Mouse (Mus musculus) kidney, embryonic 16.5 days (tissue): ENCODE measurements around the gene Cep131. TPM values are rescaled to one million over a fixed set of nuclear protein-coding genes. Genes with fewer than 3 reads are reported as not detected.
A peak's percentile ranks its signal among the peaks of the same experiment; 100 is the strongest.

Source experiments
- ATAC-seq: fragments of 200-750 bp; cut with Nextera tagmentation; 2 replicates; pipeline ENCODE4 v1.8.0; 2017; ENCODE audit warnings: moderate TSS enrichment; ENCODE audit not compliant: low FRiP score, low TSS enrichment
- H3K27ac ChIP-seq: fragments of 300-500 bp; sonication (generic); 2 replicates; pipeline ENCODE4 v1.5.1; 2014; ENCODE audit warnings: low read length
- H3K27me3 ChIP-seq: fragments of 300-500 bp; sonication (generic); 2 replicates; pipeline ENCODE4 v1.6.1; 2014; ENCODE audit warnings: low read length, control low read depth, mixed read lengths; ENCODE audit not compliant: insufficient read depth
- H3K36me3 ChIP-seq: fragments of 300-500 bp; sonication (generic); 2 replicates; pipeline ENCODE4 v1.6.1; 2014; ENCODE audit warnings: low read length, control low read depth, mixed read lengths; ENCODE audit not compliant: insufficient read depth
- H3K4me1 ChIP-seq: fragments of 300-500 bp; sonication (generic); 2 replicates; pipeline ENCODE4 v1.6.1; 2014; ENCODE audit warnings: low read length, control low read depth, mixed read lengths; ENCODE audit not compliant: insufficient read depth
- H3K4me2 ChIP-seq: fragments of 300-500 bp; sonication (generic); replicated peaks from 2 replicates; pipeline ENCODE4 v1.6.1; 2014; ENCODE audit warnings: low read depth, low read length
- H3K4me3 ChIP-seq: fragments of 300-500 bp; sonication (generic); 2 replicates; pipeline ENCODE4 v1.5.1; 2014; ENCODE audit warnings: mild to moderate bottlenecking, low read length
- H3K9ac ChIP-seq: fragments of 300-500 bp; sonication (generic); replicated peaks from 2 replicates; pipeline ENCODE4 v1.6.1; 2014; ENCODE audit warnings: low read length
- H3K9me3 ChIP-seq: fragments of 300-500 bp; sonication (generic); 2 replicates; pipeline ENCODE4 v1.6.1; 2016; ENCODE audit warnings: low read length, control low read depth
- WGBS: fragments of 180-500 bp; shearing (Covaris S2); extraction: QIAGEN DNeasy Blood & Tissue Kit; methylation state at CpG from one replicate; pipeline ENCODE4 v1.1.7; 2014; 5-methylcytosine and 5-hydroxymethylcytosine counted together
- polyA plus RNA-seq: library from polyadenylated mRNA; unstranded; fragments of >200 nt; fragmentation: Nextera tagmentation; extraction: Ambion mirVana; gene quantifications from 2 replicates; pipeline ENCODE4 v1.2.1, GENCODE M21; 2015

The Cep131 gene
- polyA plus RNA-seq, 1 experiment from 2014 or later = 26.6 TPM

GRCm38 (mm10) chr11:120033473-120033872, 53.2 kb downstream of the Cep131 start:
- no peak overlapping the region for H3K27ac ChIP-seq
- no peaks in the 10 kb centered on the region for H3K9me3 ChIP-seq
- H3K9ac ChIP-seq = no peak overlapping the region

GRCm38 (mm10) chr11:120032052-120032451, 54.6 kb downstream of the Cep131 start:
- no peak overlapping the region for H3K9ac ChIP-seq
- no peaks in the 10 kb centered on the region; the same call in 1 of the 2 replicates for H3K36me3 ChIP-seq
- no peak overlapping the region for H3K4me3 ChIP-seq
- no peak for ATAC-seq
- H3K27ac ChIP-seq = no peak overlapping the region
- no peaks in the 10 kb centered on the region for H3K9me3 ChIP-seq
- no peak overlapping the region for H3K4me2 ChIP-seq
- WGBS = 57% methylated on average over 8 of the region's 8 CpGs
- H3K27me3 ChIP-seq = no peaks in the 10 kb centered on the region
- H3K4me1 ChIP-seq = 0 out of 2 replicates have a peak, but pooled peaks cover 8% of the 10 kb centered on the region

More at GRCm38 (mm10) chr11:120033473-120033872, 53.2 kb downstream of the Cep131 start:
- no peak overlapping the region for H3K4me3 ChIP-seq
- 0 out of 2 replicates have a peak, but pooled peaks cover under 1% of the 10 kb centered on the region for H3K4me1 ChIP-seq
- H3K36me3 ChIP-seq = no peaks in the 10 kb centered on the region; the same call in 1 of the 2 replicates
- 79% methylated on average over 3 of the region's 3 CpGs for WGBS
- no peak overlapping the region for H3K4me2 ChIP-seq
- H3K27me3 ChIP-seq = no peaks in the 10 kb centered on the region
- no peak for ATAC-seq

GRCm38 (mm10) chr11:120030145-120030901, 56.3 kb downstream of the Cep131 start:
- Histone ChIP-seq H3K27ac (no peak overlapping the region), H3K36me3 (no peaks in the 10 kb centered on the region), H3K4me1 (0 out of 2 replicates have a peak, but pooled peaks cover 8% of the 10 kb centered on the region), H3K9ac (no peak overlapping the region), H3K4me3 (no peak overlapping the region), H3K9me3 (no peaks in the 10 kb centered on the region), H3K27me3 (no peaks in the 10 kb centered on the region), H3K4me2 (no peak overlapping the region)
- WGBS = 41% methylated on average over 10 of the region's 10 CpGs
- ATAC-seq = peak; percentile 62

GRCm38 (mm10) chr11:120029431-120030144, 57.0 kb downstream of the Cep131 start:
- WGBS = 49% methylated on average over 9 of the region's 9 CpGs
- ATAC-seq = 0 out of 2 replicates have a peak, but pooled peaks have one; percentile 6
- H3K36me3 ChIP-seq = no peaks in the 10 kb centered on the region
- no peak overlapping the region for H3K4me2 ChIP-seq
- H3K9ac ChIP-seq = no peak overlapping the region
- H3K4me1 ChIP-seq = 0 out of 2 replicates have a peak, but pooled peaks cover 8% of the 10 kb centered on the region
- no peaks in the 10 kb centered on the region for H3K9me3 ChIP-seq
- H3K27ac ChIP-seq = no peak overlapping the region
- H3K27me3 ChIP-seq = no peaks in the 10 kb centered on the region
- no peak overlapping the region for H3K4me3 ChIP-seq

GRCm38 (mm10) chr11:120028319-120029092, 58.1 kb downstream of the Cep131 start:
- 45% methylated on average over 18 of the region's 18 CpGs for WGBS
- Histone ChIP-seq H3K4me1 (0 out of 2 replicates have a peak, but pooled peaks cover 8% of the 10 kb centered on the region), H3K27me3 (no peaks in the 10 kb centered on the region), H3K9ac (no peak overlapping the region), H3K9me3 (no peaks in the 10 kb centered on the region), H3K4me3 (no peak overlapping the region), H3K27ac (peak overlapping the region; percentile 75), H3K36me3 (no peaks in the 10 kb centered on the region), H3K4me2 (no peak overlapping the region)
- ATAC-seq = peak; percentile 82

GRCm38 (mm10) chr11:120026941-120027340, 59.7 kb downstream of the Cep131 start:
- Histone ChIP-seq H3K36me3 (no peaks in the 10 kb centered on the region), H3K9ac (no peak overlapping the region), H3K4me3 (no peak overlapping the region), H3K9me3 (no peaks in the 10 kb centered on the region), H3K27me3 (no peaks in the 10 kb centered on the region), H3K27ac (no peak overlapping the region), H3K4me1 (0 out of 2 replicates have a peak, but pooled peaks cover 8% of the 10 kb centered on the region), H3K4me2 (no peak overlapping the region)
- WGBS = 71% methylated on average over 3 of the region's 3 CpGs
- ATAC-seq = no peak

GRCm38 (mm10) chr11:120022841-120023240, 63.8 kb downstream of the Cep131 start:
- Histone ChIP-seq H3K4me3 (no peak overlapping the region), H3K9me3 (no peaks in the 10 kb centered on the region), H3K9ac (no peak overlapping the region), H3K36me3 (no peaks in the 10 kb centered on the region), H3K27me3 (no peaks in the 10 kb centered on the region), H3K4me1 (peaks cover 12% of the 10 kb centered on the region), H3K4me2 (no peak overlapping the region), H3K27ac (no peak overlapping the region)
- ATAC-seq = no peak
- WGBS = 62% methylated on average over 12 of the region's 12 CpGs

- Histone ChIP-seq H3K9ac (no peak overlapping the region), H3K27ac (no peak overlapping the region), H3K4me1 (peaks cover 12% of the 10 kb centered on the region), H3K9me3 (no peaks in the 10 kb centered on the region), H3K4me3 (no peak overlapping the region), H3K27me3 (no peaks in the 10 kb centered on the region), H3K4me2 (no peak overlapping the region), H3K36me3 (no peaks in the 10 kb centered on the region)
- WGBS = 62% methylated on average over 8 of the region's 8 CpGs
- no peak for ATAC-seq
Observed at GRCm38 (mm10) chr11:120022216-120022615, 64.4 kb downstream of the Cep131 start.

- no peak for ATAC-seq
- Histone ChIP-seq H3K4me2 (no peak overlapping the region), H3K27ac (no peak overlapping the region), H3K27me3 (no peaks in the 10 kb centered on the region), H3K36me3 (no peaks in the 10 kb centered on the region), H3K4me1 (peaks cover 12% of the 10 kb centered on the region), H3K9ac (no peak overlapping the region), H3K9me3 (no peaks in the 10 kb centered on the region), H3K4me3 (no peak overlapping the region)
- 90% methylated on average over 16 of the region's 16 CpGs for WGBS
Observed at GRCm38 (mm10) chr11:120021367-120021766, 65.3 kb downstream of the Cep131 start.
